Comparison of ENCODE assay signal across 1 mouse cellular context in the genomic region with DNA sequence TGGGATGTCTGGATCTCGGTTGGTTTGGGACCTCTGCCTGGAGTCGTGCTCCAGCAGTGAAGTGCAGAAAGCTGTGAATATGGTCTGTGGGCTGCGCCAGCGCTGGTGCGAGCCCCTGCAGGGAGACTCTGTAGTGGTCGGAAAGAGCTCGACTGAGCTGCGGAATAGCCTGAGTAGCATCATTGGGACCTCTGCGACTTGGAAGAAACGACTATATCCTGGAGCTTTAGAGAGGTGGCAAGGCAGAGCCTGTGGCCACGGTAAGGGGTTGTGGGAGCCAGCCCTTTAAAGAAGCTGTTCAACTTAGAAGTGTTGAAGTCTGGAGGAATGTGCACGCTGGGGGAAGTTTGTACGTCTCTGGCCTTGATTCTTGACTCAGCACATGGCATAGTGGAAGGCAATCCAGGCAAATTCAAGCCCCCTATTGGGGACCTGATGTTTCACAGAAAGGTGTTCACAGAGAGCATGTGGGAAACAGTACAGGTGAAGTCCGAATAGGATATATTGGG.
TF ChIP-seq lines count a peak whose summit lies in the region.

No protein-coding gene starts in this region.

TF ChIP-seq in CH12.LX, 34 proteins besides CTCF, POLR2A, EP300 and RAD21:
- TF ChIP-seq KAT2A (IDR thresholded peaks at IDR 0.05; ENCODE audit: insufficient replicate concordance, low read length), result no peak
- TF ChIP-seq TBP (conservative IDR thresholded peaks at IDR 0.05; ENCODE audit: low read depth, low read length), result no peak
- TF ChIP-seq MXI1 (IDR thresholded peaks at IDR 0.05; ENCODE audit: low read depth, low read length), result 0 out of 2 replicates have a peak, but pooled peaks have one; percentile 76
- peak; percentile 18; the same call in 1 of the 2 replicates for TF ChIP-seq SIN3A (IDR thresholded peaks at IDR 0.05; ENCODE audit: low read length)
- TF ChIP-seq POLR2AphosphoS2 (IDR thresholded peaks at IDR 0.05; ENCODE audit: low read depth, low read length), result peak; percentile 58; the same call in 1 of the 2 replicates
- peak; percentile 80 for TF ChIP-seq MAX (IDR thresholded peaks at IDR 0.05; ENCODE audit: low read length)
- no peak for TF ChIP-seq RCOR1 (conservative IDR thresholded peaks at IDR 0.05; ENCODE audit: low read depth, low read length)
- TF ChIP-seq USF1 (IDR thresholded peaks at IDR 0.05; ENCODE audit: low read depth, low read length), result no peak
- TF ChIP-seq MYC (IDR thresholded peaks at IDR 0.05; ENCODE audit: low read depth, low read length), result peak; percentile 83
- no peak for TF ChIP-seq UBTF (IDR thresholded peaks at IDR 0.05; ENCODE audit: low read depth, low read length)
- TF ChIP-seq NELFE (IDR thresholded peaks at IDR 0.05; ENCODE audit: low read depth, low read length), result peak; percentile 21; the same call in 1 of the 2 replicates
